Mouse (Mus musculus) lung, postnatal 14 days (tissue): Measurements from ENCODE around the gene Casp6.

Experiments
- DNase-seq: peaks from one replicate; pipeline ENCODE4 v3.0.0; 2021

Casp6 gene

GRCm38 (mm10) chr3:129901271-129901809, at the start of gene Casp6:
Gene Casp6, plus strand, starts transcription at chr3:129901425.
- DNase-seq: peak; percentile 88

DNA sequence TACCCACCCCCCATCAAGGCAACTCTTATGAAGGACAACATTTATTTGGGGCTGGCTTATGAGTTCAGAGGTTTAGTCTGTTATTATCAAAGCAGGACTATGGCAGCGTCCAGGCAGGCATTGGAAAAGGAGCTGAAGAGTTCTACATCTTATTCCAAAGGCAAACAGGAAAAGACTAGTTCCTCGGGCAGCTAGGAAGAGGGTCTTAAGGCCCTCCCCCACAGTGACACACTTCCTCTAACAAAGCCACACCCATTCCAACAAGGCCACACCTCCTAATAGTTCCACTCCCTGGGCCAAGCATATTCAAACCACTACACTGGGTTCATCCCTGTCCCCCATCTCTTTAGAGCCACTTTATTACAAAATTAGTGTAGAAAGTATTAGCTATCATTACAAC, 38.6 kb upstream of the Casp6 start:
- no peak for DNase-seq

DNA sequence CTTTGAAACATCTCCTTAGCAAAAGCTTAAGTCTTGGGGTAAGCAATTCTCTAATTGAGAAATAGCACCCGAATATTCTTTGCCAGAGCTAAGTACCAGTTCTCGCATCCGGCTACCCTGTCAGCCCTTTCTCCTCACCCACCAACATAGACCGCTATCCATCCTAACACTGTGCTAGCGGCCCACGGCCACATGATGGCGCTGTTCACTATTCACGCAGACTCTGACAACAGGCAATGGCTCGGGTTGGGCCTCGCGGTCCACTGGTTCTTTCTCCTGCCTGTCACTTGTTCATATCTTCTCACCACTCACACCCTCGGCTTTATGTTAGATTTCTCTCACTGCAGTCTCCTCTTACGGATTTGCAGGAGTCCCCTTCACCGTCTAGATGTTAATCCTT, 37.5 kb upstream of the Casp6 start:
- peak; percentile 58 for DNase-seq

DNA sequence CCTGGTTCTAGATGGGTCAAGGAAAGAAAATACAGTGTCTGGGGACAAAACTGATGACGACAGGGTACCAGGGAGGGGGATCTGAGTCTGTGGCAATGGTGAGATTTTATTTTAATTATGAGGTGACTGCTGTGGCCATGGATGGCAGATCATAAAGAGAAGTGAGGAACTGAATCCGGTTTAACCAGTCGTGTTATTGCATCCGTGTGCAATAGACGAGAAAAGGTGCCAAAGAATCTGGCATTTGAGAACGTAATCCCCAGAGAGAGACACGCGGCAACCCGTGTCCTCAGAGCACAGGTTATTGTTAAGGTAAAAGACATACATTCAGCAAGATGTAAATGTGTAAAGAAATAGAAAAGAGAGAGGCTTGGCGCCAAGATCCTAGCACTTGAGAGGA, 23.9 kb upstream of the Casp6 start:
- DNase-seq: no peak

GRCm38 (mm10) chr3:129878405-129879021, 22.7 kb upstream of the Casp6 start, which contains the start of gene Pla2g12a:
Gene Pla2g12a, plus strand, starts transcription at chr3:129878606.
- peak; percentile 92 for DNase-seq

DNA sequence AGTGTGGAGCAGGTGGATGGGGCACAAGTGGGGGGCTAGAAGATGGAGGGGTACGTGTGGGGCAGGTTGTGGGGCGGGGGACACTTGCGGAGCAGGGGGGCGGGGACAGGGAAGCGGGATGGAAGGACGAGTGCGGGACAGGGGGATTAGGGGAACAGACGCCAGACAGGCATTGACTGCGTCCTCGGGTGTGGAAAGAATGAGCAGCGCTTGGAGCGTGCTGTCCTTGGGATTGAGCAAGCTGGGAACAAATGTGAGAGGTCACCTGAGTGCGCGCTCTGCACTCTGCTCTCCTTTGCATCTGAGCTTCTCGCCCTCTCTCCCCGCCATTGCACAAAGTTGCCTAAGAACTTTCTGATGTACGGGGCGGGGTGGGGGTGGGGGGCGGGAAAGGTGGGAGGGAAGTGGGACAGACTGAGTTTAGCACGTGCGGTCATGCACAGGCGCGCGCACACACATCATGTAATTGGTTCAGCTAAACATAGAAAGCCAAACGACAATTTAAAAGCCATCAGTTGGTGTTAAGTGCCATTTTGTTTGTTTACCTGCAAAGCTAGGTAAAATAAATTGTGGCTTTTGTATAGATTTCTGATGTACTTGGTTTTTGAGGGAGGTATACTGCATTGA, 22.0 kb upstream of the Casp6 start:
- peak; percentile 47 for DNase-seq

DNA sequence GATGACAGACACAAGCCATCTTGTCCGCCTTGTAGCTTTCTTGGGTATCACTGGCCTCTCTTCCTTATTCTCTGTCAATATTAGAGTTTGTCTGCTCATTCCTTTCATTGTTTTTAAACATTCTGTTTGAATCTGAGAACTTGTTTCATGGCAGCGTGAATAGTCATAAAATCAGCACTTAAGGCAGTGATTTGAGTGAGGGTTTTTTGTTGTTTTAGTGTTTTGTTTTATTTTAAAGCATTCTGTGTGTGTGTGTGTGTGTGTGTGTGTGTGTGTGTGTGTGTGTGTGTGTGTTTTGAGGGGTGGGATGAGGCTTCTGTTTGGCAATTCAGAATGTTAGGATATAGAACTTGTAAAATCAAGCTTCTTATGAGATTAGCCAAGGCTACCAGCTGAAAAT, 21.3 kb upstream of the Casp6 start:
- DNase-seq: no peak

DNA sequence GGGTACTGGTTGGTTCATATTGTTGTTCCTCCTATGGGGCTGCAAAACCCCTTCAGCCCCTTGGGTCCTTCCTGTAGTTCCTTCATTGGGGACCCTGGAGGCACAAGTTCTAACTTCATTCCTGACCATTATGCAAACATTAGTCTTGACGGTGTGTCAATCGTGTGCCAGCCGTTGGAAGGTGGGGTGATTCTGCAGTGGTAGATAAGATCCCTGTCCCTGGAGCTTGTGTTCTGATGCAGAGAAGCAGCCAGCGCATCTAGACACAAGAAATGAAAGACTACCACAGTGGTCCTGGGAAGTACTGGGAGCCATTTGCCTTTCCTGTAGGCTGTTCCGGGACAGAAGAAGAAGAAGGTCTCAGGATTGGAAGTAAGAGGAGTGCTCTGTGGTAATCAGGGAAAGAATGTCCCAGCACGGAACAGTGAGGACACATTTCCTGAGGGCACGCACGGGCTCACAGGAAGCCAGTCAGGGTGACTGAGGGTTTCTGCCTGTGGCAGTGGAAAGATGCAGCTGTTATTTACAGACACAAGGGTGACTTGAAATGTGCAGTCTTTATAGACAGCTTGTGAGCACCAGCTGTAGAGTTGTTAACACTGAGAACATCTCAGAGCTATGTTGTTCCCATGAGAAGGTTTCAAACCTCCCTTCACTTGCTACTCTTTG, 20.2 kb upstream of the Casp6 start:
- peak; percentile 19 for DNase-seq

- no peak for DNase-seq
Observed at GRCm38 (mm10) chr3:129885577-129885976, 15.6 kb upstream of the Casp6 start.

DNA sequence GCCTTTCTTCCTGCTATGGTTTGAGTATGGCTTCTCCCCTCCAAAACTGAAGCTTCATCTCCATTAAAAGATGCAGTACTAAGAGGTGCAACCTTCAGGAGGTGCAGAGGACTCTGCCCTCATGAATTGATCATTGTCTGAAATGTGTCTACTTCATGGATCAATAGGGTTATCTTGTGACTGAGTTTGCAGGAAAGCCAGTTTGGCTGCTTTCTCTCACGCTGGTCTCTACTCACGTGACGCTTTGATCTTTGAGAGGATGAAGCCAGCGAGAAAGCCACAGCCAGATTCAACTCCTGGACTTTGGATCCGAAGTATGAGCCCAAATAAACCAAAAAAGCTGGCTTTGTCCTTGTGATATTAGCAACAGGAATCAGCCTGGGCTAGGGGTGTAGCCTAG, 14.8 kb upstream of the Casp6 start:
- DNase-seq: no peak

DNA sequence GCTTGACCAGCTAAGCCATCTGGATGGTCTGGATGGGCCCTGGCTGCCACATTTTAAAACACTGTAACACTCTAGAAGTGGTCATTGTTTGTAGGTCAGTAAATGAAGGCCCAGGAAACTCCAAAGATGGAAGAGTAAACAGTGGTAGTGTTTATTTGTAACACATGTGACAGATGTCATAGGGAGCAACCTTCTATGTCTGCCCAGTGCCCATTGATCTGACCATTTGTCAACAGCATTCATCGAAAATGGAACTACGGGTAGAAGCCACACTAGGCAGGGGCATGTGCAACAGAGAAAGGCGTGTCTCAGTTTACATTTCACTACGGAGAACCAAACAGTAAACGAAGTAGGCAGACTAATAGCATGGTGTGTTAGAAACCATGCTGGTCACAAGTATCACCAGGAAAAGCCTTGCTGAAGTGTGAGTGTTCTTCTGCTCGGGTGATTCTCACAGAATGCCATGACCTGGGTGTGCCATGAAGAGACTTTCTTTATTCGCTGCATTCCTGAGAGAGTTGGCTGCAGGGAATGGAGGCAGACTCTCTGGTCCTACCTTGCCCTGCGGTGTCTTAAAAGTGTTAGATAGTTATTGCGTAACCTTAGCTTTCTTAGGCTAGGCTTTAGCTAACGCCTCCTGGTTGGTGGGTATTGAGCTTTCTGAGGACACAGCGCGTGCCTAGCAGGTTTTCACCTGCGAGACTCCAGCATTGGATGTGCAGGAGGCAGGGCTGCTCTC, 13.3 kb upstream of the Casp6 start:
- no peak for DNase-seq

GRCm38 (mm10) chr3:129892003-129892402, 9.2 kb upstream of the Casp6 start:
- DNase-seq: no peak

DNA sequence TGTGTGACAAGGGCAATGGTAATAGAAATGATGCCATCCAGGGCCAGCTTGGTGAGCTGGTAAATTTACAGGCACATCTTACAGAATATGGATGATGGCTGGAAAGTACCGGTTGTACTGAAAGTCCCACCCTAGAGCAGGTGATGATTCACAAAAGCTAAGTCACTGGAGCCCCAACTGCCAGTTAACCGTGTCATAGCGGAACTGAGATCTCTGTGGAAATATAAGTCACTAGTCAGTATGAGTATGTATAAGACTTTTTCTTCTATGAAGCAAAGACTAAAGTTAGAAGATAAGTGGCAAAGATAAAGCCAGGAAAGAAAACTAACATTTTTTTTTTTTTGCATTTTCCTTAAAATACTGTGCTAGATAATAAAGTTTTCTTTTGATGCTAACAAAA, 8.1 kb upstream of the Casp6 start:
- no peak for DNase-seq

DNA sequence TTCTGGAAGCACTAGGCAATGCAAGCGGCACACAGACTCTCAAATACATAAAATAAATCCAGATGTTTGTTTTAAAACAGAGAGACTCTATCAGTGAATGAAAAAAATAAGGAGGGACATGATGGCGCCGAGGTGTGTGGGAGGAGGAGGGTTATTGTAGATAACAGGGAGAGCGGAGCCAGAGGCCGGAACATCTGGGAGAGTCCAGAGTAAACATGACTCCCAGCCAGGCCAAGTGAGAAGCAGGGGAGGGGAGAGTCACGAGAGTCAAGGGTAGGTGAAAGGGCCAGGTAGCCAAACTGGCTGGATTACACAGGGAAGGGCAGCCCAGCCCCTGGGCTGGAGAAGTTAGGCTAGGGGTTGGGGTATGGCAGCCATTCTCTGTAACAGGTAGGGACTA, 4.6 kb upstream of the Casp6 start:
- no peak for DNase-seq

GRCm38 (mm10) chr3:129898886-129899285, 2.3 kb upstream of the Casp6 start:
- DNase-seq: no peak

DNA sequence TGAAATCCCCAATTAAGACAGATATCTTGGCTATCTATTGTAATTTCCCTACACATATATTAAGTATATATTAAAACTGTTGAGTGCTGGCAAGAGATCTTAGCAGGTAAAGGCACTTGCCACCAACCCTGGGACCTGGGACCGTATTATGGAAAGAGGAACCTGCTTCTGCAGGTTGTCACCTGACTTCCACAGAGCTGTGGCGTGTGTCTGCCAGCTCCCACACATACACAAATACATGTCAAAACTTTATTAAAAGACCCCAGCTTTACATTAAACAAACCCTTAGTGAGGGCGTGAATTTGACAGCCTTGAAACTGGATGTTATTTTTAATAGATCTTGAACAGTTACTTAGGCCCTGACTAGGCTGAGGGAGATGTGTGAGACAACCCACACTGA, 2.1 kb downstream of the Casp6 start:
- DNase-seq: no peak

DNA sequence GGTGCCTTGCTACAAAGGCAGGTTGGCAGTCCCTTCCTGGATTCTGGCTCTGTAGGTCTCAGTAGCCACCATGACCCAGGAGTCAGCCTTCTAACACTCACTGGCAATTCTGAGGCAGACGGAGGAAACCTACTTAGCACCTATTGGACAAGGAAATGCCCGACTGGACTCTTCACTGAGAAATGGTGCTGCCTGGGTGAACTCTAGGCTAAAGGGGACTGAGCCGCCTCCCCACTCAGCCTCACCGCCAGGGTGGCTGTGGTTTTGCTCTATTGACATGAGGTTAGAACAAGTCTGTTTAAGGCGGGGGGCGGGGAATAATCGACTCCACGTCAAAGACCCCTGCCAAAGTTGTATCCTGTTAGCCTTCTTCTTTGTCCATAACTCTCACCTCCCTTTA, 2.6 kb downstream of the Casp6 start:
- DNase-seq: no peak

GRCm38 (mm10) chr3:129904381-129905132, 3.3 kb downstream of the Casp6 start:
- no peak for DNase-seq

GRCm38 (mm10) chr3:129912025-129912424, 10.8 kb downstream of the Casp6 start:
- DNase-seq: no peak

- no peak for DNase-seq
Observed at GRCm38 (mm10) chr3:129913241-129913640, 12.0 kb downstream of the Casp6 start.

GRCm38 (mm10) chr3:129917424-129917823, 16.2 kb downstream of the Casp6 start:
- no peak for DNase-seq

- DNase-seq: peak; percentile 81
Observed at GRCm38 (mm10) chr3:129918434-129918833, 17.2 kb downstream of the Casp6 start.

- DNase-seq: no peak
Observed at GRCm38 (mm10) chr3:129923581-129923980, 22.4 kb downstream of the Casp6 start.
